Mouse (Mus musculus): ENCODE results near the gene Sh3glb2. TPM values are rescaled to one million over a fixed set of nuclear protein-coding genes. Genes with fewer than 3 reads are reported as not detected.

Sh3glb2 gene
- polyA plus RNA-seq (2015; fragmentation: Nextera tagmentation; extraction: Ambion mirVana): 58.9 and 64.9 TPM in 2 replicates

- peak within 1 kb of the TSS; percentile 65; the same call in 1 of the 2 replicates for H3K27ac ChIP-seq (ENCODE audit: low read length)
- 3% methylated on average over 57 of the region's 73 CpGs for WGBS
- H3K9ac ChIP-seq (replicated peaks; ENCODE audit: low read depth): peak within 1 kb of the TSS; percentile 44
- H3K4me2 ChIP-seq (replicated peaks; ENCODE audit: low read depth, low read length): peak within 1 kb of the TSS; percentile 86
- H3K4me3 ChIP-seq (ENCODE audit: low read depth, low read length): peak within 1 kb of the TSS; percentile 62
- H3K9me3 ChIP-seq (ENCODE audit: low read length): no peaks in the 10 kb centered on the region
- ATAC-seq: peak; percentile 72
- H3K36me3 ChIP-seq (ENCODE audit: insufficient read depth, low read length): no peaks in the 10 kb centered on the region
- peak; percentile 49 for TF ChIP-seq CTCF (IDR thresholded peaks at IDR 0.05)
- TF ChIP-seq EP300 (IDR thresholded peaks at IDR 0.05): no peak
- H3K27me3 ChIP-seq (replicated peaks; ENCODE audit: insufficient read depth, low read length): no peaks in the 10 kb centered on the region
- peak; percentile 92 for DNase-seq (ENCODE audit: low spot score)
- H3K4me1 ChIP-seq (ENCODE audit: insufficient read depth, low read depth, low read length): peaks cover 6% of the 10 kb centered on the region
These were observed at the start of gene Sh3glb2 for GRCm38 (mm10) chr2:30358533-30359531. TSS of gene Sh3glb2 (minus strand) at chr2:30359337.

- DNase-seq (ENCODE audit: low spot score) (no peak), ATAC-seq (no peak)
- peaks cover 2% of the 10 kb centered on the region; the same call in 1 of the 2 replicates for H3K4me1 ChIP-seq (ENCODE audit: insufficient read depth, low read depth, low read length)
- no peaks in the 10 kb centered on the region for H3K9me3 ChIP-seq (ENCODE audit: low read length)
- no peak overlapping the region for H3K9ac ChIP-seq (replicated peaks; ENCODE audit: low read depth)
- no peaks in the 10 kb centered on the region for H3K27me3 ChIP-seq (replicated peaks; ENCODE audit: insufficient read depth, low read length)
- peaks cover 34% of the 10 kb centered on the region; the same call in 1 of the 2 replicates for H3K36me3 ChIP-seq (ENCODE audit: insufficient read depth, low read length)
- H3K4me2 ChIP-seq (replicated peaks; ENCODE audit: low read depth, low read length): no peak overlapping the region
- no peak overlapping the region for H3K4me3 ChIP-seq (ENCODE audit: low read depth, low read length)
- TF ChIP-seq CTCF (IDR thresholded peaks at IDR 0.05): no peak
- no peak for TF ChIP-seq EP300 (IDR thresholded peaks at IDR 0.05)
- no peak overlapping the region for H3K27ac ChIP-seq (ENCODE audit: low read length)
- WGBS: 82% methylated on average over 8 of the region's 8 CpGs
These were observed 49.4 kb upstream of the Sh3glb2 start for GRCm38 (mm10) chr2:30408452-30409100.

- ATAC-seq: no peak
- no peak for DNase-seq (ENCODE audit: low spot score)
- Histone ChIP-seq H3K27ac (ENCODE audit: low read length) (no peak overlapping the region), H3K9ac (replicated peaks; ENCODE audit: low read depth) (no peak overlapping the region), H3K36me3 (ENCODE audit: insufficient read depth, low read length) (peaks cover 39% of the 10 kb centered on the region; the same call in 1 of the 2 replicates), H3K27me3 (replicated peaks; ENCODE audit: insufficient read depth, low read length) (no peaks in the 10 kb centered on the region), H3K4me3 (ENCODE audit: low read depth, low read length) (no peak overlapping the region), H3K9me3 (ENCODE audit: low read length) (no peaks in the 10 kb centered on the region), H3K4me1 (ENCODE audit: insufficient read depth, low read depth, low read length) (no peaks in the 10 kb centered on the region), H3K4me2 (replicated peaks; ENCODE audit: low read depth, low read length) (no peak overlapping the region)
- TF ChIP-seq EP300 (IDR thresholded peaks at IDR 0.05): no peak
- WGBS: 89% methylated on average over 10 of the region's 10 CpGs
These were observed 48.6 kb upstream of the Sh3glb2 start for GRCm38 (mm10) chr2:30407778-30408177.

GRCm38 (mm10) chr2:30407221-30407620 lies 48.1 kb upstream of the Sh3glb2 start:
- no peaks in the 10 kb centered on the region for H3K27me3 ChIP-seq (replicated peaks; ENCODE audit: insufficient read depth, low read length)
- H3K4me2 ChIP-seq (replicated peaks; ENCODE audit: low read depth, low read length): no peak overlapping the region
- H3K9me3 ChIP-seq (ENCODE audit: low read length): no peaks in the 10 kb centered on the region
- no peaks in the 10 kb centered on the region for H3K4me1 ChIP-seq (ENCODE audit: insufficient read depth, low read depth, low read length)
- ATAC-seq (no peak), DNase-seq (ENCODE audit: low spot score) (no peak)
- 78% methylated on average over 2 of the region's 2 CpGs for WGBS
- H3K27ac ChIP-seq (ENCODE audit: low read length): no peak overlapping the region
- no peak overlapping the region for H3K4me3 ChIP-seq (ENCODE audit: low read depth, low read length)
- no peak overlapping the region for H3K9ac ChIP-seq (replicated peaks; ENCODE audit: low read depth)
- TF ChIP-seq EP300 (IDR thresholded peaks at IDR 0.05) (no peak), CTCF (IDR thresholded peaks at IDR 0.05) (no peak)
- H3K36me3 ChIP-seq (ENCODE audit: insufficient read depth, low read length): peaks cover 44% of the 10 kb centered on the region

GRCm38 (mm10) chr2:30403870-30404269 lies 44.7 kb upstream of the Sh3glb2 start:
- TF ChIP-seq EP300 (IDR thresholded peaks at IDR 0.05): no peak
- TF ChIP-seq CTCF (IDR thresholded peaks at IDR 0.05): no peak
- Histone ChIP-seq H3K27me3 (replicated peaks; ENCODE audit: insufficient read depth, low read length) (no peaks in the 10 kb centered on the region), H3K36me3 (ENCODE audit: insufficient read depth, low read length) (peaks cover 39% of the 10 kb centered on the region), H3K4me3 (ENCODE audit: low read depth, low read length) (no peak overlapping the region), H3K9me3 (ENCODE audit: low read length) (no peaks in the 10 kb centered on the region), H3K27ac (ENCODE audit: low read length) (no peak overlapping the region), H3K4me1 (ENCODE audit: insufficient read depth, low read depth, low read length) (no peaks in the 10 kb centered on the region), H3K4me2 (replicated peaks; ENCODE audit: low read depth, low read length) (no peak overlapping the region), H3K9ac (replicated peaks; ENCODE audit: low read depth) (no peak overlapping the region)
- ATAC-seq: no peak
- WGBS: 75% methylated on average over 1 of the region's 1 CpGs
- no peak for DNase-seq (ENCODE audit: low spot score)

DNA sequence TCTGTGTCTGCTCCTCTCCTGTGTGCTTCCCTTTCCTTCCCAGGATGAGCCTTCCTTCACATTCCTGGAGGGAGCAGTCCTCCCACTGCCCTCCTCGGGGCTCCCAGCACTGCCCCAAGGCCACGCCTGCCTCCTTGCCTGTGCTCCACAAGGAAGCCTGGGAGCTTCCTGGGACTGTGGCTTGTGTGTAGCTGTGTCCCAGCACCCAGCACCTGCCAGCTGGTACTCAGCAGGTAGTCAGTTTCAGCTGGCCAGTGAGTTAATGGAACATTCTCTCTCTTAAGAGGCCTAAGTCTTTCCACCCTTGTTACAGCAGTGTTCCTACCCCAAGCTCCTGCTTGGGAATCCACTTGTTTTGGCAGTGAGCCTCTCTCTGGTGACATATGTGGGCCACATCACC lies 43.7 kb upstream of the Sh3glb2 start:
- no peak for TF ChIP-seq CTCF (IDR thresholded peaks at IDR 0.05)
- no peak for TF ChIP-seq EP300 (IDR thresholded peaks at IDR 0.05)
- 48% methylated on average over 2 of the region's 2 CpGs for WGBS
- peaks cover 42% of the 10 kb centered on the region for H3K36me3 ChIP-seq (ENCODE audit: insufficient read depth, low read length)

More for the DNA sequence above, 43.7 kb upstream of the Sh3glb2 start:
- Histone ChIP-seq H3K4me2 (replicated peaks; ENCODE audit: low read depth, low read length) (no peak overlapping the region), H3K27ac (ENCODE audit: low read length) (no peak overlapping the region), H3K27me3 (replicated peaks; ENCODE audit: insufficient read depth, low read length) (no peaks in the 10 kb centered on the region), H3K4me1 (ENCODE audit: insufficient read depth, low read depth, low read length) (no peaks in the 10 kb centered on the region), H3K4me3 (ENCODE audit: low read depth, low read length) (no peak overlapping the region), H3K9ac (replicated peaks; ENCODE audit: low read depth) (no peak overlapping the region), H3K9me3 (ENCODE audit: low read length) (no peaks in the 10 kb centered on the region)
- DNase-seq (ENCODE audit: low spot score): no peak
- ATAC-seq: no peak
